Mouse (Mus musculus) heart, postnatal 0 days (tissue): ENCODE data around the gene Smyd3.

Source experiments
- CTCF ChIP-seq: IDR thresholded peaks from 2 replicates; pipeline ENCODE4 v1.5.1; 2016; ENCODE audit warnings: antibody characterized with exemption, control low read depth, low read depth
- EP300 ChIP-seq: IDR thresholded peaks from 2 replicates; pipeline ENCODE4 v1.6.1; 2016; ENCODE audit warnings: antibody characterized with exemption, low read depth

- TF ChIP-seq CTCF = no peak
- no peak for TF ChIP-seq EP300
These were observed 245.5 kb downstream of the Smyd3 start for GRCm38 (mm10) chr1:179272351-179272750.
